Mouse (Mus musculus): ENCODE data around the gene Cyb5r1.

The Cyb5r1 gene

DNA sequence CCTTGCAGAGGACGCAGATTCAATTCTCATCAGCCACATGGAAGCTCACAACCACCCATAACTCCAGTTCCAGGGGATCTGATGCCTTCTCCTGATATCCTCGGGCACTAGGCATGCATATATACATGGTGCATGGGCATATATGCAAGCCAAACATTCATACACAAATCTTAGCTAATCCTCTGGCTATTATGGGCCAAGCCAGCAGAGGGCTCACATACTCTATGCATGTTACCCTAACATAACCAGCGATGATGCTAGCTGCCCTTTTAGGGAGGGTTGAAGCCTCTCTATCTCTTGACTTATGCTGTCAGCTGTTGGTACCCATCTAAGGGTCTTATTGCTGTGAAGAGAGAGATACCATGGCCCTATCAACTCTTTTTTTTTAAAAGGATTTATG is 45.6 kb downstream of the Cyb5r1 start:
- in situ Hi-C loops (cut with MboI; ENCODE audit: unreplicated experiment in 2 of 2) = loop anchor here (5.0 to 10.0 kb wide), 2 partner anchors 86 to 89 kb away; partner anchors contain the start of gene Tmem183a (in 2 of the 2)

DNA sequence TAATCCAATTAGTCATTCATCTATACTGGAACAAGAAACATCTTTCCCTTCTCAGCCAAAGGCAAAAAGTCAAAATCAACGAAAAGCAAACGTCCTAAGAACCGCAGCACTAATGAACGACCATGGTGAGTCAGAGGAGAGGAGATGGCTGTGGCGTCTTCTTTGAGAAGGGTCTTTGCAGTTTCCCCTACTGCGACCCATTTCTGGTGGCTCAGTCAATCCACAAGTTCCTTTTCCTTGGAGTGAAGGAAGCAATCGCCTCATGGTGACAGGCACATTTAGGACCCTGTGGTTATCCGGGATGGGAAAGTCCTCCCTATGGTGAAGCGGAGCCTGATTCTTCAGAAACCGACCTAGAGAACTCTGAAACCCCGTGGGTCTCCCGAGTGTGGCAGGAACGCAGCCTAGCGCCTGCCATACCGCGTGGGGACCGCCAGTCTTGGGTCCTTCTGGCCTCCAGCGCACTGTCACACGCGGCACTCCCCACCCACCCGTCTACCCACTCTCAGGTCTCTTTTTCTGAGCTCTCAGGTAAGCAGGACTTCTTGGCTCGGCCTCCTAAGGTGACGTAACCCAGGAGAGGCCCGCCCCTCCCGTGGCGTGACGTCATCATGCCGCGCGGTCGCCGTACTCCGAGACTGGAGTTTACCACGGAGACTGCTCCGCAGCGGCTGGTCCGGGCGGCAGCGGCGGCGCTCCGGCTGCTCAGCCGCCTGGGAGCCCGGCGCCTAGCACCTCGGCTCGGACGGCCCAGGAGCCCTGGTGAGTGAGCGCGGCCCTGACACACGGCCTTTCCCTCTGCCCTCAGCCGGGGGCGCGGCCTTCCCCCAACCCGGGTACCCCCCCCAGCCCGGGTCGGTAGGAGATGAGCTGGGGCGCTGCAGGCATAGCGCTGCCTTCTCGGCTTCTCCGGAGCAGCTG is 49.8 kb downstream of the Cyb5r1 start, which contains the start of gene Klhl12:
TSS of gene Klhl12 (plus strand) at position 628 of the 921 bp plus-strand sequence.
- in situ Hi-C loops (cut with MboI; ENCODE audit: unreplicated experiment in 2 of 2) = loop anchor here (5.0 to 10.0 kb wide), 2 partner anchors 90 to 93 kb away; partner anchors contain the start of gene Tmem183a (in 2 of the 2)

DNA sequence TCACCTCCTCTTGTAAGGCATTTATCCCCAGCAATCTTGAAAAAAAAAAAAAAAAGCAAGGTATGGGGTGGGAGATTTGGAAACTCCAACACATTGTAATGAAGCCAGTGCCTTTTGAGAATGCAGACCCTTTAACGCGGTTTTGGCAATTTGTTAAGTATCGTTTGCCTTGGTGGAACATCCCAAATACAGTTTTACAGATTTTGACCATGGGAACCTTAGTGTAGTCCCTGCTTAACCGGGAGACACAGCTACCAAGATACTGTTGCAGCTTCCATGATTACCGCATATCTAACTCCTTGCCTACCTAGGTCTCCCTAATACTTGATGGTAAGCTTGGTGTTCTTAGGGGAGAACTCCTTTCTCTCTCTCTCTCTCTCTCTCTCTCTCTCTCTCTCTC is 50.7 kb downstream of the Cyb5r1 start:
- in situ Hi-C loops (cut with MboI; ENCODE audit: unreplicated experiment in 2 of 2) = loop anchor here in 1 of 2 experiments (10.0 kb wide), 1 partner anchor 91 kb away; the partner anchor contains the start of gene Tmem183a

DNA sequence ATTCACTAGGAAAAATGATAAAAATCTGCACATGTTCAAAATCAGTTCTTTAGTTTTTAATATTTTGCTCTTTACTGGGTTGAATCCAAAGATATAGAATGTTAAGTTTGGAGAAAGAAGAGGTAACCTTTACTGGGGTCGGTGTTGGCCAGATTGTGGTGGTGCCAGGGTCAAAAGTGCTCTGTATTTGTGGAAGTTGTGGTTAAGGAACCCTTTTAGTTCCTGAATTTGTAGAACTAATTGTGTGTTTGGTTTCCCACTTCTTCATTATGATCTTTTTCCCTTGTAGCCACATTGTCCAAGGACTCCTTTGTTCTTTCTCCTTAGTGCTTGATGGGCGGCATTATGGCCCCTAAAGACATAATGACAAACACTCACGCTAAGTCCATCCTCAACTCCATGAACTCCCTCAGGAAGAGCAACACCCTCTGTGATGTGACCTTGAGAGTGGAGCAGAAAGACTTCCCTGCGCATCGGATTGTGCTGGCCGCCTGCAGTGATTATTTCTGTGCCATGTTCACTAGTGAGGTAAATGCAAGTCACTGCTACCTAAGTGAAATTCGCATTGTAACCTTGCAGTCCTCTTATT is 52.9 kb downstream of the Cyb5r1 start:
- in situ Hi-C loops (cut with MboI; ENCODE audit: unreplicated experiment in 2 of 2) = loop anchor here in 1 of 2 experiments (10.0 kb wide), 1 partner anchor 93 kb away; the partner anchor contains the start of gene Tmem183a

DNA sequence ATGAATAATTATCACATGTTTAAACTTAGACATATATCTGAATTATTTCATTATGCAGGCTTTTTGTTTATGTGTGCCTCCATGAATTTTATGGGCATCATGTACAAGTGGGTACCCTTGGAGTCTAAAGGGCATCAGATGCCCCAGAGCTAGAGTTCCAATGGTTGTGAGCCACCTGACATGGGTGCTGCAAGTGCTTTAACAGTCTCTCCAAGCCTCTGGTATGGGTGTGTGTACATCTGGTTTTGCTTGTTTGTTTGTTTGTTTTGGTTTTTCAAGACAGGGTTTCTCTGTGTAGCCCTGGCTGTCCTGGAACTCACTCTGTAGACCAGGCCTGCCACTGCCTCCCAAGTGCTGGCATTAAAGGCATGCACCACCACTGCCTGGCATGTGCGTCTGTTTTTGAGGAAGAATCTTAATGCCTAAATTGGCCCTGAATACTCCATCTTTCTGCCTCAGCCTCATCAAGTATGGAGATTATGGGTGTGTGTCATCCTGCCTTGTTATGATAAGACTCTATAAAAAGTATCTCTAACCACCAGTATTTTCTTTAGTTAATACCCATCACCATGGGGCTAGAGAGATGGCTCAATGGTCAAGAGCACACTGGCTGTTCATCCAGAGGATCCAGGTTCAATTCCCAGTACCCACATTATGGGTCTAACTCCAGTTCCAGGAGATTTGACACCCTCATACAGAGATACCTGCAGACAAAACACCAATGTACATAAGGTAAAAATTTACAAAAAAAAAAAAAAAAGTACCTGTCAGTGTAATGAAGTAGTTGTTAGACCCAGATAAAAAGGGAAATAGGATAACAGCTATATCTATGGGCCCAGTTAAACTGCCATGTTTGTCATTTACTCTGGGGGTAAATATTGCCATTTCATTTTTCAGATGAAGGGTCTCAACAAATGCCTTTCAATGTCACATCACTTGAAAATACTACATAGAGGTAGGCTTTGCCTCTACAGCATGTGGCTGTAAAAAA is 55.2 kb downstream of the Cyb5r1 start:
- in situ Hi-C loops (cut with MboI; ENCODE audit: unreplicated experiment in 2 of 2) = no loop called here
